Mouse (Mus musculus) small intestine, adult 2 months (tissue): ENCODE results near the gene Bphl.

Experiments
- CTCF ChIP-seq: fragments of 200-500 bp; IDR thresholded peaks from 2 replicates; pipeline ENCODE4 v1.5.1; 2012; ENCODE audit warnings: low read depth, mild to moderate bottlenecking, control low read depth, inconsistent platforms, low read length, moderate library complexity, mixed read lengths; ENCODE audit not compliant: insufficient replicate concordance, insufficient read length; ENCODE audit errors: extremely low read depth
- POLR2A ChIP-seq: fragments of 200-500 bp; IDR thresholded peaks from 2 replicates; pipeline ENCODE4 v1.6.1; 2012; ENCODE audit warnings: low read depth, mild to moderate bottlenecking, control low read depth, inconsistent platforms, low read length, moderate library complexity

- peak; percentile 91; the same call in 1 of the 2 replicates for TF ChIP-seq CTCF
- no peak for TF ChIP-seq POLR2A
Measured at GRCm38 (mm10) chr13:34046421-34047012, 9.1 kb downstream of the Bphl start.
